Mouse (Mus musculus) hindbrain, postnatal 0 days (tissue): Measurements from ENCODE around the gene Ptpn3. TPM values are rescaled to one million over a fixed set of nuclear protein-coding genes. Genes with fewer than 3 reads are reported as not detected.
"Not testable (repeated sequence)": the region's sequence is repeated elsewhere in the genome, so short reads cannot be mapped to it uniquely, and the experiment has no call there.

Experiments
- ATAC-seq: fragments of 200-750 bp; cut with Nextera tagmentation; 2 replicates; pipeline ENCODE4 v1.8.0; 2017; ENCODE audit warnings: mild to moderate bottlenecking, moderate TSS enrichment, moderate library complexity
- DNase-seq: peaks from one replicate; pipeline ENCODE4 v3.0.0-alpha.2; 2015; ENCODE audit warnings: low spot score
- H3K27ac ChIP-seq: fragments of 300-500 bp; sonication (generic); 2 replicates; pipeline ENCODE4 v1.5.1; 2014; ENCODE audit warnings: mild to moderate bottlenecking
- H3K27me3 ChIP-seq: fragments of 300-500 bp; sonication (generic); 2 replicates; pipeline ENCODE4 v1.6.1; 2014; ENCODE audit warnings: low read length, mixed read lengths; ENCODE audit not compliant: insufficient read depth
- H3K36me3 ChIP-seq: fragments of 300-500 bp; sonication (generic); 2 replicates; pipeline ENCODE4 v1.6.1; 2014; ENCODE audit warnings: low read length, mixed read lengths; ENCODE audit not compliant: insufficient read depth
- H3K4me1 ChIP-seq: fragments of 300-500 bp; sonication (generic); 2 replicates; pipeline ENCODE4 v1.6.1; 2014; ENCODE audit warnings: antibody characterized with exemption, low read length, mixed read lengths; ENCODE audit not compliant: insufficient read depth
- H3K4me2 ChIP-seq: fragments of 300-500 bp; sonication (generic); 2 replicates; pipeline ENCODE4 v1.6.1; 2014; ENCODE audit warnings: low read depth, mild to moderate bottlenecking, low read length, moderate library complexity, mixed read lengths
- H3K4me3 ChIP-seq: fragments of 300-500 bp; sonication (generic); 2 replicates; pipeline ENCODE4 v1.5.1; 2014; ENCODE audit warnings: low read length
- H3K9ac ChIP-seq: fragments of 300-500 bp; sonication (generic); replicated peaks from 2 replicates; pipeline ENCODE4 v1.6.1; 2014; ENCODE audit warnings: mild to moderate bottlenecking, low read length, moderate library complexity, mixed read lengths
- H3K9me3 ChIP-seq: fragments of 300-500 bp; sonication (generic); 2 replicates; pipeline ENCODE4 v1.6.1; 2016; ENCODE audit warnings: low read length, mixed read lengths
- CTCF ChIP-seq: IDR thresholded peaks from 2 replicates; pipeline ENCODE4 v1.5.1; 2016; ENCODE audit warnings: antibody characterized with exemption, control low read depth, low read depth
- WGBS: fragments of 180-500 bp; shearing (Covaris S2); extraction: QIAGEN DNeasy Blood & Tissue Kit; methylation state at CpG from one replicate; pipeline ENCODE4 v1.1.7; 2014; 5-methylcytosine and 5-hydroxymethylcytosine counted together
- polyA plus RNA-seq: library from polyadenylated mRNA; unstranded; fragments of >200 nt; fragmentation: Nextera tagmentation; extraction: Ambion mirVana; gene quantifications from 2 replicates; pipeline ENCODE4 v1.2.1, GENCODE M21; 2015
- total RNA-seq: library from RNA; depleted of rRNA; stranded (reverse); fragments of >200 nt; gene quantifications from 2 replicates; pipeline ENCODE4 v1.2.3, GENCODE M21; 2014

The Ptpn3 gene
- total and polyA plus RNA-seq, 2 experiments from 2014 or later = 3.2 to 3.4 TPM

DNA sequence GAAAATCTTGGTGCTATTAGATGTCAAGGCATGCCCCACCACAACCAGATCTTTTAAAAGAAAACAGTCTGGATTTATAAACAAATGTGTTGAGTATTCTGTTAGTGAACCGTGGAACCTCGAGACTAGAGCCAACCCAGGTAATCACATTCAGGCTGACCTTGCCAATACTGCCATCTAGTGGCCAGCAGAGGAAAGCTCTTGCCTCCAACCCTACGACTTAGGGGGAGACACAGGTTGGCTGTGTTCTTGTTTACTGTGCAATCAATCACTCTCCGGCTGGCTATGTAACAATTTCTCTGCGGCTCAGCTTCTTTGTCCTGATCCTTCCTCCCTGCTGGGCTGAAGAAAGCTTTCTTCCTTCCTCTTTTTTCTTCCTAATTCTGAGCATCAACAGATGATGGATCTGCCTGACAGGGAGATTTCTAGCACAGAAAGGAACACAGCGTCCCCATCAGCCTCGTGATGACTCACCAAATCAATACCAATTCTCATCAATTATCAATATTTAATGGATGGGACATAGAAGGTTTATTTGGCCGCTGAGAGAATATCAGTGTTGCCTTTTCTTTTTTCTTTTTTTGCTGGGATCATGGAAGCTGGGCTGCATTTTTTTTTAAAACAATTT is 26.4 kb downstream of the Ptpn3 start:
- Histone ChIP-seq H3K4me3 (no peak overlapping the region), H3K9me3 (no peaks in the 10 kb centered on the region), H3K9ac (no peak overlapping the region), H3K27ac (no peak overlapping the region), H3K4me2 (no peak overlapping the region), H3K4me1 (no peaks in the 10 kb centered on the region), H3K36me3 (no peaks in the 10 kb centered on the region), H3K27me3 (no peaks in the 10 kb centered on the region)
- peak; percentile 87 for ATAC-seq
- DNase-seq = peak; percentile 90
- 4% methylated on average over 8 of the region's 8 CpGs for WGBS
- peak; percentile 98 for TF ChIP-seq CTCF

DNA sequence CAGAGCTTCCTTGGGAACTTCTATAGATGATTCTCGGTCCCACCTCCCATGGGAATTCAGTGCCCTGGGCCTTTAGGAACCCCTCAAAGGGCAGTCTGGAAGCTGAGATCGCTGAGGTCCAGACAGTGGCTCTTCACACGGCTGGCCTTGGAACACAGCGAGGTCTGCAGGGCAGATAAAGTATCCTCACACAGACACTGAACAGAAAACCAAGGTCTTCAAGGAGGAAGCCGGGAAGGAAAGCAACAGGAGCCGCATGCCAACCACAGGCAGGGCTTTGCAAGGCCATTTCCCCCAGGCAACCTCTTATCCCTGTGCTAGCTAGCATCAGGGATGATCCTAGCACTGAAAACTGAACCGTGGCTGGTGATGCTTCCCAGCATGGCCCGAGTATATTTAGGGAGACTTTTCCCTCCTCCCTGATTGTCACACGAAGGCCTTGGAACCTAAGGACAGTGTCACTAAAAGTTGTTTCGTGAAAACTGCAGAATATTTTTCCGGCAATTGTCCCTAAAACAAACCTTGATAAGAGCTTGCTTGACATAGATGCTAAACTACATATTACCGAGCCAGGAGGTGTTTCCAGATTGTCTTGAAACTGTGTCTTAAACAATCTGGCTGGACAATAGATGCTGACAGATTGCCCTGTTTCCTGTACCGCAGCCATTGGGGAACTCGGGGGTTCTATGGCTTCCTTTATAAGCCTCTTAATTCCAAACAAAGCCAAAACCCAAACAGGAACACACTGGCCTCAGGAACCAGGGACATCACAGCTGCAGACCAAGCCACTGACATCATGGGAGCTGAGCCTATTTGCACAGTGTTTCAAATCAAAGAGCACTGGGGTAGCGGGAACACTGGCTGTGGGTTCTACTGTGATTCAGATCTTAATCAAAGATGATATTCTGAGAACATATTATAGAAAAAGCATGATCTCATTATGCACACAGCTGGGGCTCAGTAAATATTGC is 27.8 kb downstream of the Ptpn3 start:
- Histone ChIP-seq H3K36me3 (no peaks in the 10 kb centered on the region), H3K4me2 (no peak overlapping the region), H3K4me1 (no peaks in the 10 kb centered on the region), H3K4me3 (no peak overlapping the region), H3K9ac (no peak overlapping the region), H3K27me3 (no peaks in the 10 kb centered on the region), H3K27ac (no peak overlapping the region), H3K9me3 (no peaks in the 10 kb centered on the region)
- DNase-seq (no peak), ATAC-seq (no peak)
- TF ChIP-seq CTCF = no peak
- 56% methylated on average over 15 of the region's 15 CpGs for WGBS

DNA sequence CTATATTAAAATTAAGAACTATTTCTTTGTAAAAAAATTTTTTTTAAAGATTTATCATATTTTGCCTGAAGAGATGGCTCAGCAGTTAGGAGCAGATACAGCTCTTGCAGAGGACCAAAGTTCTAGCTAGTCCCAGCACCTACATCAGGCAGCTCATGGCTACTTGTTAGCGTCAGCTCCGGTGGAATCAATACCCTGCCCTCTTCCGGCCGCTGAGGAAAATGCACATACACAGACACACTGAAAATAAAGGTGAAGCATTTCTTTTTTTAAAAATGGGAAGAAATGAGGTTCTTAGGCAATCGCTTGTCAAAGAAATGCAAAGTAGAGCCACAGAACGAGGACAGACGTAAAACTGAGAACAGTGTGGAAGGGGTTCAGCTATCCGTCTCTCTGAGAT is 30.6 kb downstream of the Ptpn3 start:
- 84% methylated on average over 8 of the region's 8 CpGs for WGBS
- no peak overlapping the region for H3K4me3 ChIP-seq

DNA sequence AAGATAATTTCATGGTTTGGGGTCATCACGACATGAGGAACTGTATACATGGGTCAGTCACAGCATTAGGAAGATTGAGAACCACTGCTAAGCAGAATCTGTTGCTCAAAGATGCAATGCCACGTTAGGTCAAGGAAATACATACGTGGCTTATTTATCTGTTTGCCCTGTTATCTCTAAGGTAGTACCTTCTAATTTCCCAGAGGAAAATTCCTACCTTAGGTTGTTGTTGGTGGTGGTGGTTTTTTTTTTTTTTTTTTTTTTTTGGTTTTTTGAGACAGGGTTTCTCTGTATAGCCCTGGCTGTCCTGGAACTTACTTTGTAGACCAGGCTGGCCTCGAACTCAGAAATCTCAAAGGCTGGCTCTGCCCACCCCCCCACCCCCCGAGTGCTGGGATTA is 31.1 kb downstream of the Ptpn3 start:
- H3K4me1 ChIP-seq, H3K27ac ChIP-seq, DNase-seq, H3K27me3 ChIP-seq, H3K36me3 ChIP-seq, H3K9ac ChIP-seq, H3K4me2 ChIP-seq, H3K9me3 ChIP-seq, H3K4me3 ChIP-seq, ATAC-seq: not testable (repeated sequence)
- WGBS = 94% methylated on average over 5 of the region's 5 CpGs

More for the DNA sequence above, 30.6 kb downstream of the Ptpn3 start:
- no peaks in the 10 kb centered on the region for H3K27me3 ChIP-seq
- no peak overlapping the region for H3K4me2 ChIP-seq
- DNase-seq (no peak), ATAC-seq (no peak)
- H3K9ac ChIP-seq = no peak overlapping the region
- no peaks in the 10 kb centered on the region for H3K36me3 ChIP-seq
- H3K9me3 ChIP-seq = no peaks in the 10 kb centered on the region
- peak; percentile 45 for TF ChIP-seq CTCF
- H3K4me1 ChIP-seq = no peaks in the 10 kb centered on the region
- no peak overlapping the region for H3K27ac ChIP-seq

DNA sequence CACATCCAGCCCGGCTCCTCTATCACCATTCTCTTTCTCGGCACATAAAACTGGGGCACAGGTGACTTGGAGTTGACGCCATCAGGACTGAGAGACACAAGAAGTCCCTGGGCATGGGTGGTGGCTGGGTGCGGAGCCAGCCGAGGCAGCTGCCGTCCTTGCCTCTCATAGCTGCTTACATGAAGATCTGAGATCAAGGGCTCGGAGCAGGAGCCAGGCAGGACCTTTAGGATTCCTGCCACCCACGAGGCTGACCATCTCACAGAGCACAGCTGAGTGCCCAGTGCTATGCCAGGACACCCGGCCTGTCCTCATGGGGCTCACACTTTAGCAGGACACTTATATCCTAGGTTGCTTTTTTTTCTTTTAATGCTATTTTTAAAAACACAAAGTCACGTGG is 32.3 kb downstream of the Ptpn3 start:
- TF ChIP-seq CTCF = no peak
- no peaks in the 10 kb centered on the region for H3K4me1 ChIP-seq
- no peak overlapping the region for H3K4me2 ChIP-seq
- 90% methylated on average over 10 of the region's 10 CpGs for WGBS
- H3K27me3 ChIP-seq = no peaks in the 10 kb centered on the region
- no peak overlapping the region for H3K27ac ChIP-seq
- ATAC-seq (no peak), DNase-seq (no peak)
- H3K9ac ChIP-seq = no peak overlapping the region
- no peaks in the 10 kb centered on the region for H3K36me3 ChIP-seq
- H3K9me3 ChIP-seq = no peaks in the 10 kb centered on the region
- no peak overlapping the region for H3K4me3 ChIP-seq

DNA sequence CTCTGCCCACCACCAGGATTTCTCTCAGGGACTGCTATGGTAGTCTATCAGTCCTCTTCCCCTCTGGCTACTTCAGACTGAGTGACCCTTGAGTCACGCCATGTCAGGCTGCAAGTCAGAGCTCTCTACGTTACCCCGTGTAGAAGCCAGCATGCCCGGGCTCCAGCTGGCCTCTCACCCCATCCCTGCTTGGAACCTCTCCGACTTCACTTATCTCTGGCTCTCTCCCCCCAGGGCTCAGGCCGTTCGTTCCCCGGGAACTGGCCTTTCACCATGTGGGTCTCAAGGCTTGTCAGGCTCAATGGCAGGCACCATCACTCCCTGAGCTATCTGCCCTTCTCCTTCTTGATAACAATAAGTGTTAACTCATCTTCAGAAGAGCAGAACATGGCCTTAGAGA is 33.3 kb downstream of the Ptpn3 start:
- H3K4me2 ChIP-seq = no peak overlapping the region
- WGBS = 69% methylated on average over 8 of the region's 8 CpGs
- no peak for TF ChIP-seq CTCF

DNA sequence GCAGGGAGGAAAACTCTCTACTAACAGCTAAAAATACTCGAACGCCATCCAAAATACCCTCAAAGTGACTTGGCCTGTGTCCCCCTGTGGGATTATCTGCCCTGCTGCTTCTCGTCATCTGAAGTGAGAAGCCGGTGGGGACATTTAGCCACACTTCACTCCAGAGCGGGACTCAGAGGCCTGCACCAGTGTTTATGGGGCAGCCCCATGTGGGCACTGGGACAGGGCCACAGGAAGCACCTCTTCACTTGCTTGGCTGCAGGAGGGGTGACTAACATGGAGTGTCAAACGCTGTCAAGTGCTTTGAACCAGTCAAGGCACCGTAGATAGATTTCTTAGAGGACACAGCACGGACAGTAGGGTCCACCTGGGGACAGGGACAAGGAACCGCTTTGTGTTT is 35.2 kb downstream of the Ptpn3 start:
- ATAC-seq (no peak), DNase-seq (no peak)
- WGBS = 73% methylated on average over 9 of the region's 9 CpGs
- H3K9ac ChIP-seq = no peak overlapping the region
- TF ChIP-seq CTCF = no peak
- H3K4me3 ChIP-seq = no peak overlapping the region
- no peaks in the 10 kb centered on the region for H3K27me3 ChIP-seq
- no peaks in the 10 kb centered on the region for H3K4me1 ChIP-seq
- no peaks in the 10 kb centered on the region for H3K36me3 ChIP-seq
- H3K9me3 ChIP-seq = no peaks in the 10 kb centered on the region
- H3K4me2 ChIP-seq = no peak overlapping the region
- no peak overlapping the region for H3K27ac ChIP-seq

More for the DNA sequence above, 33.3 kb downstream of the Ptpn3 start:
- Histone ChIP-seq H3K4me1 (no peaks in the 10 kb centered on the region), H3K4me3 (no peak overlapping the region), H3K9me3 (no peaks in the 10 kb centered on the region), H3K9ac (no peak overlapping the region), H3K27ac (no peak overlapping the region), H3K27me3 (no peaks in the 10 kb centered on the region), H3K36me3 (no peaks in the 10 kb centered on the region)
- no peak for ATAC-seq
- DNase-seq = no peak
